Mouse (Mus musculus): ENCODE data around the gene Hipk2.

DNA sequence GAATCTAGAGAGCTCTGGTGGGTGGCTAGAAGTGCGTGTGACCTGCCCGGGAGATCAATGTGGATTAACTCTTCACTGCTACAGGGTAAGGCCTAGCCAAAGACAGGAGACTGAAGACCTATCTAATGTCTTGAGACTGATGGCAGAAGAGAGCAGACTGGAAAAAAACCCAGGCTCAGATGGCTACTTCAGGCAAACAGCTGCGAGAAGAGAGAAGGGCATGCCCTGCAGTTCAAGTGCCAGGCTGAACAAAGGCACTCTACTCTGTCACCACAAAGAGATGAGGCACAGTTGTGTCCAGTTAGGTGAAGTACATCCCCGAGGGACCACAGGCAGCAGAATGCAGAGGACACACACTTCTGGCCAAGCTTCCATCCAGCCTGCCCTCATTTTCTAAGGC, 37.9 kb downstream of the Hipk2 start:
- TF ChIP-seq CTCF (conservative IDR thresholded peaks at IDR 0.05; ENCODE audit: low read length) (no peak), NANOG (IDR thresholded peaks at IDR 0.05; ENCODE audit: borderline replicate concordance, low read length) (no peak)
